Mouse (Mus musculus) kidney, adult 11 months (tissue): ENCODE results near the gene Kctd11.
"Not testable (repeated sequence)": the region's sequence is repeated elsewhere in the genome, so short reads cannot be mapped to it uniquely, and the experiment has no call there.

ENCODE experiments used
- DNase-seq: peaks from one replicate; pipeline ENCODE4 v3.0.0; 2022

Gene Kctd11

GRCm38 (mm10) chr11:69880853-69881603 lies at the start of gene Kctd11:
Kctd11 (minus strand) TSS chr11:69881406.
- DNase-seq, result peak; percentile 92

- DNase-seq, result not testable (repeated sequence)
Measured at GRCm38 (mm10) chr11:69930176-69930575, 49.0 kb upstream of the Kctd11 start.

- no peak for DNase-seq
Measured at GRCm38 (mm10) chr11:69929712-69930111, 48.5 kb upstream of the Kctd11 start.

GRCm38 (mm10) chr11:69927501-69927900 lies 46.3 kb upstream of the Kctd11 start:
- DNase-seq, result no peak

GRCm38 (mm10) chr11:69922796-69923195 lies 41.6 kb upstream of the Kctd11 start:
- no peak for DNase-seq

- DNase-seq, result no peak
Measured at GRCm38 (mm10) chr11:69922012-69922756, 41.0 kb upstream of the Kctd11 start.

- DNase-seq, result peak; percentile 100
Measured at GRCm38 (mm10) chr11:69921114-69922011, 40.2 kb upstream of the Kctd11 start, which contains the start of gene Eif5a. Eif5a (minus strand) TSS chr11:69921958.

GRCm38 (mm10) chr11:69920266-69921031 lies 39.2 kb upstream of the Kctd11 start:
- DNase-seq, result peak; percentile 59

- DNase-seq, result peak; percentile 84
Measured at GRCm38 (mm10) chr11:69919661-69920265, 38.6 kb upstream of the Kctd11 start.

GRCm38 (mm10) chr11:69919053-69919452 lies 37.8 kb upstream of the Kctd11 start:
- DNase-seq, result no peak

GRCm38 (mm10) chr11:69918118-69918517 lies 36.9 kb upstream of the Kctd11 start:
- no peak for DNase-seq

- no peak for DNase-seq
Measured at GRCm38 (mm10) chr11:69917379-69917948, 36.3 kb upstream of the Kctd11 start.

- DNase-seq, result not testable (repeated sequence)
Measured at GRCm38 (mm10) chr11:69916652-69917378, 35.6 kb upstream of the Kctd11 start.

GRCm38 (mm10) chr11:69915667-69916627 lies 34.7 kb upstream of the Kctd11 start:
- no peak for DNase-seq

- no peak for DNase-seq
Measured at GRCm38 (mm10) chr11:69914917-69915430, 33.8 kb upstream of the Kctd11 start.

- DNase-seq, result no peak
Measured at GRCm38 (mm10) chr11:69914372-69914764, 33.2 kb upstream of the Kctd11 start.

- peak; percentile 90 for DNase-seq
Measured at GRCm38 (mm10) chr11:69913554-69914371, 32.6 kb upstream of the Kctd11 start, which contains the start of gene Gps2. Gps2 (plus strand) TSS chr11:69913888.
